Mouse (Mus musculus): Measurements from ENCODE around the gene Abat.

DNA sequence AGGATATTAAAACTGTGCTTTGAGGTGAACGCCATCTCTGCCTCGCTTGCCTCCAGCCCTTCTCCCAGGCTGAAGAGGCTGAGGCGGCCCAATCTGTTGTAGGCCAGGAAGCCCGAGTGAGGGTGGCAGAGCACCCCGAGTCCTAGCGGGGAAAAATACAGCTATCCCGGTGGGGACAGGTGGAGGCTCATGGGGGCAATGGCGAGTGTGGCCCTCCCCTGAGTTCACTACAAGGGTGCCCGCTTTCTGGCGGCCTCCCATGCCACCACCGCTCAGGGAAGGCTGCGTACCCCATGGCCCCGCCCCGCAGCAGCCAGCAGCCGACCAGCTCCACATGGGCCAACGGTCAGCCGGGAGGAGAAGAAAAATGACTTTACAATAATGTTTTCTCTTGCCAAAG, 46.9 kb downstream of the Abat start:
- TF ChIP-seq CTCF (IDR thresholded peaks at IDR 0.05; ENCODE audit: borderline replicate concordance, control insufficient read depth, extremely low read depth, insufficient read depth, low read length, poor library complexity) (no peak), POLR2A (IDR thresholded peaks at IDR 0.05; ENCODE audit: control insufficient read depth, extremely low read depth, insufficient read depth, low read length, poor library complexity) (no peak)

Data from thymus, adult 2 months (tissue).